In the genomic region with DNA sequence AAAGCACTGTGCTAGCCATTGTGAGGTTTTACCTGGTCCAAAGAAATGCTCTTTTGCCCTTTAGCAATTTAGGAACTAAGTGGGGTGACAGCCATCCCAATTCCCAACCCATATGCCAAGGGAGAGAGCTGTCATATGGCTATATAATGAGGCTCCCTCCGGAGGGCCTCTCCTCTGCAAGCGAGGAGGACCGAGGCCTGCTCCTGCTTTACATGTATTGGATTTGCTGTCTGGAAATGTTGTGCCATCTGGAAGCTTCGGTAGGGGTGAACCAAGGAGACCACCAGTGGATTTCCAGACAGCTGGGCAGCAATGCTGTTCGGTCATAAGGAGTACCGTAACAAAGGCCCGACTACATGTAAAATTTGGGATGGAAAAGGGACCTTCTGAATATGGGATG, we compare ENCODE assay signal across 28 mouse cellular contexts. TPM values are rescaled to one million over a fixed set of nuclear protein-coding genes. Genes with fewer than 3 reads are reported as not detected.
DNase-seq lines count a peak whose midpoint lies in the region; ATAC-seq and TF ChIP-seq lines count a peak whose summit lies in the region.
"Had no signal": no experiment of that assay in that cellular context is flagged by ENCODE, and none has a peak within 500 bp of the region (broad histone marks: within the 10 kb centered on the region; RNA-seq: fewer than 3 reads in every experiment).

No protein-coding gene starts in this region.

- H3K4me2 ChIP-seq in hindbrain, embryonic 15.5 days, result no peak overlapping the region
- no peak overlapping the region for H3K4me2 ChIP-seq in midbrain, embryonic 15.5 days
- H3K4me2 ChIP-seq: forebrain, embryonic 15.5 days; heart, embryonic 13.5 days; intestine, embryonic 15.5 days; limb, embryonic 13.5 days; liver, embryonic 11.5 days; stomach, embryonic 15.5 days had no signal

- H3K9ac ChIP-seq in hindbrain, embryonic 15.5 days, result no peak overlapping the region
- no peak overlapping the region for H3K9ac ChIP-seq in midbrain, embryonic 15.5 days
- H3K9ac ChIP-seq: forebrain, embryonic 15.5 days; heart, embryonic 13.5 days; intestine, embryonic 15.5 days; limb, embryonic 13.5 days; stomach, embryonic 15.5 days had no signal

- H3K27ac ChIP-seq in hindbrain, embryonic 10.5 days, result no peak overlapping the region
- no peak overlapping the region for H3K27ac ChIP-seq in hindbrain, embryonic 15.5 days (replicated peaks)
- H3K27ac ChIP-seq in midbrain, embryonic 15.5 days, result no peak overlapping the region
- H3K27ac ChIP-seq: forebrain, embryonic 15.5 days; gastrocnemius, adult 2 months; heart, adult 2 months; heart, embryonic 13.5 days; intestine, embryonic 15.5 days; kidney, postnatal 0 days; limb, embryonic 13.5 days; stomach, embryonic 15.5 days had no signal

- WGBS in hindbrain, embryonic 10.5 days, result 79% methylated on average over 7 of the region's 7 CpGs
- WGBS in hindbrain, embryonic 15.5 days, result 48% methylated on average over 7 of the region's 7 CpGs
- WGBS in midbrain, embryonic 15.5 days, result 59% methylated on average over 7 of the region's 7 CpGs

- peak; percentile 38; the same call in 1 of the 2 replicates for ATAC-seq in hindbrain, embryonic 15.5 days (ENCODE audit: low FRiP score, low read depth)
- peak; percentile 56; the same call in 1 of the 2 replicates for ATAC-seq in midbrain, embryonic 15.5 days (replicated peaks)
- no peak for ATAC-seq in erythroid progenitor cell, adult 5-6 weeks (replicated peaks; ENCODE audit: low FRiP score, poor library complexity, severe bottlenecking)
- ATAC-seq: activated CD4-positive, CD25-positive, alpha-beta regulatory T cell, adult 4 months; forebrain, embryonic 15.5 days; intestine, embryonic 15.5 days had no signal

- no peaks in the 10 kb centered on the region for H3K36me3 ChIP-seq in hindbrain, embryonic 10.5 days
- H3K36me3 ChIP-seq in hindbrain, embryonic 15.5 days, result no peaks in the 10 kb centered on the region
- no peaks in the 10 kb centered on the region for H3K36me3 ChIP-seq in midbrain, embryonic 15.5 days (replicated peaks)
- H3K36me3 ChIP-seq: forebrain, embryonic 15.5 days; heart, embryonic 13.5 days; intestine, embryonic 15.5 days; limb, embryonic 13.5 days; stomach, embryonic 15.5 days had no signal

- peak; percentile 58 for DNase-seq in brain, embryonic 14.5 days (ENCODE audit: low read depth)
- DNase-seq in hindbrain, embryonic 10.5 days (ENCODE audit: low spot score), result peak; percentile 11
- DNase-seq in right cerebral cortex, postnatal 14 days, result no peak
- DNase-seq: adrenal gland, adult 2 months; adrenal gland, postnatal 36 days; B cell, adult 2 months; cerebellum, adult 8-10 months; cerebellum, postnatal 36 days; gastrocnemius, adult 2 months; heart, adult 2 months; heart, postnatal 10 days; kidney, adult 2 months; layer of hippocampus, postnatal 36 days; lung, postnatal 36 days; retina, postnatal 1 day; right cerebral cortex, postnatal 25 days had no signal

- H3K4me3 ChIP-seq in hindbrain, embryonic 10.5 days, result no peak overlapping the region
- H3K4me3 ChIP-seq in hindbrain, embryonic 15.5 days, result no peak overlapping the region
- no peak overlapping the region for H3K4me3 ChIP-seq in midbrain, embryonic 15.5 days
- H3K4me3 ChIP-seq: forebrain, embryonic 15.5 days; gastrocnemius, adult 2 months; heart, adult 2 months; heart, embryonic 13.5 days; intestine, embryonic 15.5 days; limb, embryonic 13.5 days; stomach, embryonic 15.5 days had no signal

- TF ChIP-seq CTCF in brain, embryonic 14.5 days (IDR thresholded peaks at IDR 0.05; ENCODE audit: borderline replicate concordance, extremely low read depth, insufficient read depth, insufficient read length), result no peak

- no peaks in the 10 kb centered on the region for H3K27me3 ChIP-seq in hindbrain, embryonic 10.5 days (ENCODE audit: insufficient read depth, poor library complexity, severe bottlenecking)
- H3K27me3 ChIP-seq in hindbrain, embryonic 15.5 days, result no peaks in the 10 kb centered on the region
- no peaks in the 10 kb centered on the region for H3K27me3 ChIP-seq in midbrain, embryonic 15.5 days (replicated peaks)
- H3K27me3 ChIP-seq: CH12.LX; forebrain, embryonic 15.5 days; heart, embryonic 13.5 days; intestine, embryonic 15.5 days; limb, embryonic 13.5 days; stomach, embryonic 15.5 days had no signal

- H3K4me1 ChIP-seq in hindbrain, embryonic 10.5 days (replicated peaks), result peaks cover 29% of the 10 kb centered on the region
- peaks cover 6% of the 10 kb centered on the region for H3K4me1 ChIP-seq in hindbrain, embryonic 15.5 days (replicated peaks)
- H3K4me1 ChIP-seq in midbrain, embryonic 15.5 days, result peaks cover 21% of the 10 kb centered on the region
- H3K4me1 ChIP-seq: heart, embryonic 13.5 days; intestine, embryonic 15.5 days; limb, embryonic 13.5 days; stomach, embryonic 15.5 days had no signal

- no peak for TF ChIP-seq POLR2A in brain, embryonic 14.5 days (IDR thresholded peaks at IDR 0.05; ENCODE audit: borderline replicate concordance, extremely low read depth, insufficient read depth, insufficient read length, poor library complexity, severe bottlenecking)

- H3K9me3 ChIP-seq in hindbrain, embryonic 10.5 days, result no peaks in the 10 kb centered on the region
- H3K9me3 ChIP-seq in hindbrain, embryonic 15.5 days, result no peaks in the 10 kb centered on the region
- no peaks in the 10 kb centered on the region for H3K9me3 ChIP-seq in midbrain, embryonic 15.5 days
- H3K9me3 ChIP-seq: forebrain, embryonic 15.5 days; heart, embryonic 13.5 days; intestine, embryonic 15.5 days; limb, embryonic 13.5 days; stomach, embryonic 15.5 days had no signal

RNA-seq across cellular contexts. Expression of gene Epha4, which starts 37.0 kb away (rescaled TPM):
- 56.5 and 61.0 TPM in 2 replicates for polyA plus RNA-seq in brain, embryonic 14.5 days (2012; rRNA removed)
- polyA plus RNA-seq in hindbrain, embryonic 10.5 days (2016; fragmentation: Nextera tagmentation; extraction: Ambion mirVana), result 25.4 and 30.4 TPM in 2 replicates
- polyA plus RNA-seq in hindbrain, embryonic 15.5 days (2015; fragmentation: Nextera tagmentation; extraction: Ambion mirVana), result 37.9 and 49.8 TPM in 2 replicates
- 33.0 and 38.5 TPM in 2 replicates for polyA plus RNA-seq in midbrain, embryonic 15.5 days (2015; fragmentation: Nextera tagmentation; extraction: Ambion mirVana)
- total RNA-seq in erythroid progenitor cell, adult 5-6 weeks (2015; ENCODE audit: low replicate concordance), result under 0.01 TPM in 1 of 2 replicates, not detected in the other
- total RNA-seq in erythroid progenitor cell, adult 5-6 weeks (2017; ENCODE audit: low replicate concordance), result not detected in 2 replicates
